Mouse (Mus musculus) embryonic fibroblast, embryonic 13.5 days (primary cell): Measurements from ENCODE around the gene Fam241a.
A peak's percentile ranks its signal among the peaks of the same experiment; 100 is the strongest.

Experiments
- CTCF ChIP-seq: IDR thresholded peaks from 2 replicates; pipeline ENCODE4 v1.5.1; 2011; ENCODE audit warnings: mild to moderate bottlenecking, control low read depth, low read length, moderate library complexity, borderline replicate concordance; ENCODE audit not compliant: insufficient read depth
- POLR2A ChIP-seq: IDR thresholded peaks from 2 replicates; pipeline ENCODE4 v1.6.1; 2011; ENCODE audit warnings: low read depth, mild to moderate bottlenecking, control low read depth, low read length, moderate library complexity

- TF ChIP-seq CTCF (no peak), POLR2A (peak; percentile 37)
These were observed at the start of gene Fam241a for GRCm38 (mm10) chr3:127895792-127896541.
